Mouse (Mus musculus) frontal cortex, postnatal 25 days (tissue): ENCODE data around the gene Ppm1g.
A peak's percentile ranks its signal among the peaks of the same experiment; 100 is the strongest.

Experiments used
- DNase-seq, 2 experiments: peaks; one replicate each; pipeline ENCODE4 v3.0.0; 2022; ENCODE audit warnings: low spot score in 2 of 2

Ppm1g gene

GRCm38 (mm10) chr5:31192045-31192938 is 28.2 kb downstream of the Ppm1g start:
- no peak for DNase-seq

GRCm38 (mm10) chr5:31190201-31190600 is 30.3 kb downstream of the Ppm1g start:
- DNase-seq, result no peak

- no peak for DNase-seq
Observed at GRCm38 (mm10) chr5:31188223-31188840, 32.2 kb downstream of the Ppm1g start.

- no peak for DNase-seq
Observed at GRCm38 (mm10) chr5:31183678-31184077, 36.8 kb downstream of the Ppm1g start.

GRCm38 (mm10) chr5:31181183-31181770 is 39.2 kb downstream of the Ppm1g start:
- no peak for DNase-seq

- DNase-seq, result peak; percentile 94 to 96
Observed at GRCm38 (mm10) chr5:31179766-31180630, 40.5 kb downstream of the Ppm1g start, which contains the start of the genes Gm29609 and Gtf3c2. TSS of gene Gm29609 (minus strand) at chr5:31179911. TSS of gene Gtf3c2 (minus strand) at chr5:31180144.

GRCm38 (mm10) chr5:31179301-31179765 is 41.2 kb downstream of the Ppm1g start:
- no peak for DNase-seq

GRCm38 (mm10) chr5:31168630-31169029 is 51.9 kb downstream of the Ppm1g start:
- no peak for DNase-seq

- no peak for DNase-seq
Observed at GRCm38 (mm10) chr5:31164878-31165277, 55.6 kb downstream of the Ppm1g start.

GRCm38 (mm10) chr5:31162462-31162861 is 58.0 kb downstream of the Ppm1g start:
- DNase-seq, result no peak

- DNase-seq, result peak; percentile 60 to 72
Observed at GRCm38 (mm10) chr5:31154152-31154553, 66.3 kb downstream of the Ppm1g start, which contains the start of gene Mpv17. TSS of gene Mpv17 (minus strand) at chr5:31154251.

GRCm38 (mm10) chr5:31153516-31154151 is 66.9 kb downstream of the Ppm1g start:
- no peak for DNase-seq
